Mouse (Mus musculus): ENCODE measurements around the gene Olfr512. TPM values are rescaled to one million over a fixed set of nuclear protein-coding genes. Genes with fewer than 3 reads are reported as not detected.

The Olfr512 gene
- polyA plus RNA-seq (2015; fragmentation: Nextera tagmentation; extraction: Ambion mirVana) = not detected in 2 replicates

GRCm38 (mm10) chr7:108713020-108713419, at the start of gene Olfr512:
TSS of gene Olfr512 (plus strand) at chr7:108713320.
- H3K9me3 ChIP-seq (replicated peaks) = no peaks in the 10 kb centered on the region
- H3K27me3 ChIP-seq = no peaks in the 10 kb centered on the region
- H3K36me3 ChIP-seq = no peaks in the 10 kb centered on the region
- H3K9ac ChIP-seq = no peak within 1 kb of the TSS
- ATAC-seq (ENCODE audit: low read depth) (no peak), DNase-seq (no peak)
- no peak within 1 kb of the TSS for H3K4me2 ChIP-seq
- no peaks in the 10 kb centered on the region for H3K4me1 ChIP-seq (replicated peaks)
- H3K4me3 ChIP-seq (replicated peaks) = no peak within 1 kb of the TSS
- no peak within 1 kb of the TSS for H3K27ac ChIP-seq

DNA sequence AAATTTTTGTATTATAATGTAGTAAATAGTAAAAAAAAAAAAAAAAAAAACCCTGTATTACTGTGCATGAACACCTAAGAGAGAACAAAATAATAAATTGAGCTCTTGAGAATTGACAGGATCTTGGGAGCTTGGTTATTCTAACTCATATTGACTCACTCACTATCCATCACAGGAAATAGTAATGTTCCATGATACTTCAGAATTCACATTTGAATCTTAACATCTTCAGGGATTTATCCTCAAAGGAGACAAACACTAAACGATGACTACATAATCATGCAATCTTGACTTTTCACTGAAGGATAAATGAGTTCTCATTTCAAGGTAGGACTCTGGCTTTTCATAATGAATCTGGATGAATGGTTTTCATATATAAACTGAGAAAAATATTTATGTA, 47.0 kb upstream of the Olfr512 start, which contains the start of gene Olfr510:
TSS of gene Olfr510 (plus strand) at position 301 of the 400 bp plus-strand sequence.
- H3K9me3 ChIP-seq (replicated peaks) = no peaks in the 10 kb centered on the region
- no peak within 1 kb of the TSS for H3K27ac ChIP-seq
- H3K9ac ChIP-seq = no peak within 1 kb of the TSS
- no peak for DNase-seq
- no peaks in the 10 kb centered on the region for H3K27me3 ChIP-seq
- ATAC-seq (ENCODE audit: low read depth) = no peak
- no peaks in the 10 kb centered on the region for H3K36me3 ChIP-seq
- WGBS (ENCODE audit: insufficient replicate concordance) = 60% methylated on average over 1 of the region's 1 CpGs
- H3K4me3 ChIP-seq (replicated peaks) = no peak within 1 kb of the TSS
- H3K4me2 ChIP-seq = no peak within 1 kb of the TSS
- no peaks in the 10 kb centered on the region for H3K4me1 ChIP-seq (replicated peaks)

DNA sequence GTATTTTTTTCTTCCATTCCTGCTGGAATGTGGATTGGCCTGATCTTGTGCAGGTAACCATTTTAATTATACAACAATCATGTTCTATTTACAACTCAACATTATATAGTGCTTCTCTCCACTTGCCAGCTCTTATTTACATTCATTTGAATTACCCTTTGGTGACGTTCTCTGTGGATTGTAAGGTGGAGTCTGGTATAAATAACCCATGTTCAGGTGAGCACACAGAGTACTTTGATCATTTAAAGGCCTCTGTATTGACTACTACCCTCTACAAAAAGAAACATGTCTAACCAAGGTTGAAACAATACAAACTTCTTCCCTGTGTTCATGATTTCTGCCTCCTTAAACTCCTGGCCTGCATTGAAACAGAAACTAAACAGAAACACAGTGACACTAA, 42.1 kb upstream of the Olfr512 start:
- no peak overlapping the region for H3K4me3 ChIP-seq (replicated peaks)
- H3K9ac ChIP-seq = no peak overlapping the region
- ATAC-seq (ENCODE audit: low read depth) (no peak), DNase-seq (no peak)
- H3K27ac ChIP-seq = no peak overlapping the region
- H3K27me3 ChIP-seq = no peaks in the 10 kb centered on the region
- H3K4me1 ChIP-seq (replicated peaks) = no peaks in the 10 kb centered on the region
- 52% methylated on average over 1 of the region's 1 CpGs for WGBS (ENCODE audit: insufficient replicate concordance)
- H3K9me3 ChIP-seq (replicated peaks) = no peaks in the 10 kb centered on the region
- H3K36me3 ChIP-seq = no peaks in the 10 kb centered on the region
- H3K4me2 ChIP-seq = no peak overlapping the region

GRCm38 (mm10) chr7:108678886-108679285, 34.2 kb upstream of the Olfr512 start:
- no peak overlapping the region for H3K4me3 ChIP-seq (replicated peaks)
- H3K9me3 ChIP-seq (replicated peaks) = no peaks in the 10 kb centered on the region
- no peak overlapping the region for H3K27ac ChIP-seq
- H3K27me3 ChIP-seq = no peaks in the 10 kb centered on the region
- no peaks in the 10 kb centered on the region for H3K36me3 ChIP-seq
- no peak overlapping the region for H3K4me2 ChIP-seq
- H3K9ac ChIP-seq = no peak overlapping the region
- WGBS (ENCODE audit: insufficient replicate concordance) = 59% methylated on average over 4 of the region's 4 CpGs
- ATAC-seq (ENCODE audit: low read depth) (no peak), DNase-seq (no peak)
- no peaks in the 10 kb centered on the region for H3K4me1 ChIP-seq (replicated peaks)

DNA sequence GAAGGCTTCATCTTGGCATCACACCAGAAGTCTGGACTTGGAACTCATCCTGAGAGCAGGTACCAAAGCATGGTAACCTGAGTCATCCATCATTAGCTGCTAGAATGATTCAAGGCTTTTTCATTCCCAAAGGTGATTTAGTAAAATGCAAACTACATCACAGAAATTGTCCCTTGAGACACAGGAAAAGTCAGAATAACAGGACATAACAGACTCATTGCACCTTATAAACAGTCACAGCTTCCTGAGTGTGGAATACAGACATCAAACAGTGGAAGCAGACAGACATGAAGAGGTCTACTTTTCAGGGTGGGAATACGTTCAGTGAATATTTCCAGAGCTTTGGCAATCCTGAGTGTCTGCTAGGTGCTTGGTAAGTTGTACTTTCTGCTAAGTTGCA, 37.6 kb downstream of the Olfr512 start, which contains the start of gene Olfr513:
TSS of gene Olfr513 (plus strand) at position 301 of the 400 bp plus-strand sequence.
- WGBS (ENCODE audit: insufficient replicate concordance) = 26% methylated on average over 1 of the region's 1 CpGs
- no peaks in the 10 kb centered on the region for H3K9me3 ChIP-seq (replicated peaks)
- ATAC-seq (ENCODE audit: low read depth) (no peak), DNase-seq (no peak)
- no peaks in the 10 kb centered on the region for H3K36me3 ChIP-seq
- no peak within 1 kb of the TSS for H3K4me3 ChIP-seq (replicated peaks)
- no peaks in the 10 kb centered on the region for H3K4me1 ChIP-seq (replicated peaks)
- H3K27ac ChIP-seq = no peak within 1 kb of the TSS
- H3K27me3 ChIP-seq = no peaks in the 10 kb centered on the region
- H3K9ac ChIP-seq = no peak within 1 kb of the TSS
- H3K4me2 ChIP-seq = no peak within 1 kb of the TSS

- Histone ChIP-seq H3K4me2 (no peak overlapping the region), H3K27me3 (no peaks in the 10 kb centered on the region), H3K36me3 (no peaks in the 10 kb centered on the region), H3K4me1 (replicated peaks) (no peaks in the 10 kb centered on the region), H3K4me3 (replicated peaks) (no peak overlapping the region), H3K9me3 (replicated peaks) (no peaks in the 10 kb centered on the region), H3K27ac (no peak overlapping the region), H3K9ac (no peak overlapping the region)
- WGBS (ENCODE audit: insufficient replicate concordance) = 29% methylated on average over 3 of the region's 3 CpGs
- ATAC-seq (ENCODE audit: low read depth) = no peak
- DNase-seq = no peak
Measured at GRCm38 (mm10) chr7:108760411-108760810, 47.3 kb downstream of the Olfr512 start.

Other genes with a start within 250 kb of the Olfr512 start
- not detected in 2 replicates for gene Olfr498, start 248.0 kb upstream of the Olfr512 start, polyA plus RNA-seq (2015; fragmentation: Nextera tagmentation; extraction: Ambion mirVana)
- gene Olfr502, start 188.3 kb upstream of the Olfr512 start, polyA plus RNA-seq (2015; fragmentation: Nextera tagmentation; extraction: Ambion mirVana) = not detected in 2 replicates
- not detected in 2 replicates for gene Olfr503, start 168.8 kb upstream of the Olfr512 start, polyA plus RNA-seq (2015; fragmentation: Nextera tagmentation; extraction: Ambion mirVana)
- gene Olfr504, start 147.5 kb upstream of the Olfr512 start, polyA plus RNA-seq (2015; fragmentation: Nextera tagmentation; extraction: Ambion mirVana) = not detected in 2 replicates
- gene Olfr506, start 102.5 kb upstream of the Olfr512 start, polyA plus RNA-seq (2015; fragmentation: Nextera tagmentation; extraction: Ambion mirVana) = not detected in 2 replicates
- gene Olfr507, start 91.5 kb upstream of the Olfr512 start, polyA plus RNA-seq (2015; fragmentation: Nextera tagmentation; extraction: Ambion mirVana) = not detected in 2 replicates
- gene Olfr508, start 83.3 kb upstream of the Olfr512 start, polyA plus RNA-seq (2015; fragmentation: Nextera tagmentation; extraction: Ambion mirVana) = not detected in 2 replicates
- not detected in 2 replicates for gene Olfr509, start 61.4 kb upstream of the Olfr512 start, polyA plus RNA-seq (2015; fragmentation: Nextera tagmentation; extraction: Ambion mirVana)
- not detected in 2 replicates for gene Olfr510, start 46.9 kb upstream of the Olfr512 start, polyA plus RNA-seq (2015; fragmentation: Nextera tagmentation; extraction: Ambion mirVana)
- gene Olfr513, start 37.7 kb downstream of the Olfr512 start, polyA plus RNA-seq (2015; fragmentation: Nextera tagmentation; extraction: Ambion mirVana) = not detected in 2 replicates
- gene Olfr514, start 112.7 kb downstream of the Olfr512 start, polyA plus RNA-seq (2015; fragmentation: Nextera tagmentation; extraction: Ambion mirVana) = not detected in 2 replicates
- not detected in 2 replicates for gene Olfr516, start 137.2 kb downstream of the Olfr512 start, polyA plus RNA-seq (2015; fragmentation: Nextera tagmentation; extraction: Ambion mirVana)
- not detected in 2 replicates for gene Olfr517, start 159.1 kb downstream of the Olfr512 start, polyA plus RNA-seq (2015; fragmentation: Nextera tagmentation; extraction: Ambion mirVana)
- not detected in 2 replicates for gene Olfr518, start 171.7 kb downstream of the Olfr512 start, polyA plus RNA-seq (2015; fragmentation: Nextera tagmentation; extraction: Ambion mirVana)
- gene Olfr519, start 181.1 kb downstream of the Olfr512 start, polyA plus RNA-seq (2015; fragmentation: Nextera tagmentation; extraction: Ambion mirVana) = not detected in 2 replicates
- gene Nlrp10, start 216.9 kb downstream of the Olfr512 start, polyA plus RNA-seq (2015; fragmentation: Nextera tagmentation; extraction: Ambion mirVana) = 0.02 and 0.07 TPM in 2 replicates
- gene Eif3f, start 221.1 kb downstream of the Olfr512 start, polyA plus RNA-seq (2015; fragmentation: Nextera tagmentation; extraction: Ambion mirVana) = 40.6 and 48.6 TPM in 2 replicates
- gene Tub, start 237.0 kb downstream of the Olfr512 start, polyA plus RNA-seq (2015; fragmentation: Nextera tagmentation; extraction: Ambion mirVana) = 0.06 and 0.07 TPM in 2 replicates